Mouse (Mus musculus): ENCODE measurements around the gene Pax2. TPM values are rescaled to one million over a fixed set of nuclear protein-coding genes. Genes with fewer than 3 reads are reported as not detected.
A peak's percentile ranks its signal among the peaks of the same experiment; 100 is the strongest.

The Pax2 gene
- polyA plus RNA-seq, 1 experiment from 2014 or later = 1.00 TPM

DNA sequence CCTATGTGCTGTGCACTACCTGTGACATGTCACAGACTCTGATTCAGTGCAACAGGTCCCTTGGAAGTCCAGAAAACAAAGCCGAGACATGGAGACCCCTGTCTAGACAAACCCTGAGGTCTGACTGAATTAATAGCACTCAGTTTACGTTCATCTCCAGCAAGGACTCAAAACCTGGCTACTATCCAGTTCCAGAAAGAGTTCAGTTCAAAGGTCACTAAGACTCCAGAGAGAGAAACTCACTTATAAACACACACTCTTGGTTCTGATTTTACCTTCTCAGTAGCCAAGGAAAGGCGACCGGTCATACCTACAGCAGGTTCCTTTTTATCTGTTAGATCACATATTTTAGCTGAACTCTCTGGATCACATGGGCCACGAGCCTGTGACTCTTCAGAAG is 43.3 kb downstream of the Pax2 start:
- peak overlapping the region; percentile 69 for H3K27ac ChIP-seq (replicated peaks)
- no peak overlapping the region for H3K4me3 ChIP-seq
- DNase-seq (ENCODE audit: low spot score) = no peak
- H3K36me3 ChIP-seq (replicated peaks) = no peaks in the 10 kb centered on the region
- 75% methylated on average over 5 of the region's 5 CpGs for WGBS
- no peaks in the 10 kb centered on the region for H3K9me3 ChIP-seq
- peaks cover 52% of the 10 kb centered on the region for H3K27me3 ChIP-seq (replicated peaks; ENCODE audit: low read depth, poor library complexity, severe bottlenecking)
- H3K4me1 ChIP-seq = peaks cover 64% of the 10 kb centered on the region

DNA sequence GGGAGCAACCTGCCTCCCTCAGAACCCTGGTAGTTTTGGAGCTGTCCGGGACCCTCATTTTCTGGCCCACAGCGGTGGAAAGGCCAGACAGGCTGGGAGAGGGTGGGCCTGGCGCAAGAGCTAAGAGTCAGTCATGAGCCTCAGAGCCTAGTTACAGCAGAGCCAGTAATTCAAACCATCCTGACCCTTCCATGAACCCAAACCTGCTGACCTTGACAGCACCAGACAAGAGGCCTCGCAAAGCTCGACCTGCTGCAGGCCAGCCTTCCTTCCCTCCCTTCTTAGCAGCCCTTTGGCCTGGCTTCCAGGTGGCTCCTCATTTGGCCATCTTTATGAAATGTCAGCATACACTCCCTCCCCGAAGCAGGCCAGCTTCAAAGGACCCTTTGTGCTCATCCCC is 44.5 kb downstream of the Pax2 start:
- H3K27ac ChIP-seq (replicated peaks) = peak overlapping the region; percentile 69
- peak; percentile 53 for DNase-seq (ENCODE audit: low spot score)
- H3K4me1 ChIP-seq = peaks cover 64% of the 10 kb centered on the region
- H3K36me3 ChIP-seq (replicated peaks) = no peaks in the 10 kb centered on the region
- H3K4me3 ChIP-seq = no peak overlapping the region
- peaks cover 52% of the 10 kb centered on the region for H3K27me3 ChIP-seq (replicated peaks; ENCODE audit: low read depth, poor library complexity, severe bottlenecking)
- no peaks in the 10 kb centered on the region for H3K9me3 ChIP-seq
- WGBS = 30% methylated on average over 6 of the region's 6 CpGs

DNA sequence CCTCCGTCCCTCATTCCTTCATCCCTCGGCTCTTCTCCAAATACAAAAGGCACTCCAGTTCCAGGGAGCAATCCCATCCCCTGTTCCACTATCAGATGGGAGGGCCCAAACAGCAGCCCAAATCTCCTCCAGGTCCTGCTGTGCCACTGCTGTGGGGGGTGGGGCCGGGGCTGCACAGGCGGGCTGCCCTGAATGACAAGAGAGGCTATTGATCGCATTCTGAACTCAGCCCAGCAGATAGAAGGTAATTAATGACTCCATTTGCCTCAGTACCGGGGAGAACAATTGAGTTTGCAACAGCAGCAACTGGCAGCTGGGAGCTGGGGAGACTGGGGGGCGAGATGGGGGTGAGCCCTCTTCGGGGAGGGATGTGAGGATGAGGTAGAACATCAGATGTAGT is 52.9 kb downstream of the Pax2 start:
- no peak overlapping the region for H3K27ac ChIP-seq (replicated peaks)
- 4% methylated on average over 8 of the region's 8 CpGs for WGBS
- no peak for DNase-seq (ENCODE audit: low spot score)
- no peaks in the 10 kb centered on the region for H3K36me3 ChIP-seq (replicated peaks)
- H3K27me3 ChIP-seq (replicated peaks; ENCODE audit: low read depth, poor library complexity, severe bottlenecking) = peaks cover 62% of the 10 kb centered on the region
- H3K4me3 ChIP-seq = peak overlapping the region; percentile 11; the same call in 1 of the 2 replicates
- no peaks in the 10 kb centered on the region for H3K9me3 ChIP-seq
- peaks cover 30% of the 10 kb centered on the region for H3K4me1 ChIP-seq

DNA sequence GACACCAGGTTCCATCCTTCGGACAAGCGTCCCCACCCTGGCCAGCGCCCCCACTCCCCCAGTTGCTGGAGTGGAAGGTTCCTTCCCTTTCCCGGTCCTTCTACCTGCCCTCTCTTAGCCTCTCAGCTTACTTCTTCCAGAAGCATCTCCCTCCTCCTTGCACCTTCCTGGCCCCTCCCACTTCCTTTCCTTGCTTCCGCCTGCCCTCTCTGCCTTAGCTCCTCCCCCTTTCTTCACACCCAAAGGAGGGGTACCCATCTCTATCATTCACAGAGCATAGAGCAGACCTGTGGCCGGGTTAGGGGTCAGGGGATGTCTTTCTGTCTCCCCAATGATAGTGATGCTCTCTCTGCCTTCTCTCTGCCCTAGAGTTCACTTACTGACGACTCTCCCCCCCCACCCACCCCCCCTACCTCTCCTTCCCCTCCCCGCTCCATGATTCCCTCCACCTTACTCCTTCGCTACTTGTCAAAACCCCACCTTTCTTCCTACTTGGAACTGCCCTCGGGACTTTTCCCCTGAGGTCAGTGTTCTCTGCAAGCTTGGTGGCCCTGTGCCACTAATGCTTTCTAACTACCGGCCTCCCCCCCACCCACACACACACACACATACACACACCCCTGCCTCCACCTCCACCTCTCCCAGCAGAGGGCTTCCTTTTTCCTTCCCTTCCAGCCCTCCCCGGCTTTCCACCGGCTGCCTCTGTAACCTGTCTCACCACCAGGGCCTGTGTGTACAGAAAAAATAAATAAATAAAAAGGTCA is 57.0 kb downstream of the Pax2 start:
- Histone ChIP-seq H3K9me3 (no peaks in the 10 kb centered on the region), H3K36me3 (replicated peaks) (no peaks in the 10 kb centered on the region), H3K4me1 (peaks cover 53% of the 10 kb centered on the region), H3K27ac (replicated peaks) (no peak overlapping the region), H3K4me3 (no peak overlapping the region), H3K27me3 (replicated peaks; ENCODE audit: low read depth, poor library complexity, severe bottlenecking) (peaks cover 76% of the 10 kb centered on the region)
- peak; percentile 23 for DNase-seq (ENCODE audit: low spot score)
- 61% methylated on average over 13 of the region's 13 CpGs for WGBS

DNA sequence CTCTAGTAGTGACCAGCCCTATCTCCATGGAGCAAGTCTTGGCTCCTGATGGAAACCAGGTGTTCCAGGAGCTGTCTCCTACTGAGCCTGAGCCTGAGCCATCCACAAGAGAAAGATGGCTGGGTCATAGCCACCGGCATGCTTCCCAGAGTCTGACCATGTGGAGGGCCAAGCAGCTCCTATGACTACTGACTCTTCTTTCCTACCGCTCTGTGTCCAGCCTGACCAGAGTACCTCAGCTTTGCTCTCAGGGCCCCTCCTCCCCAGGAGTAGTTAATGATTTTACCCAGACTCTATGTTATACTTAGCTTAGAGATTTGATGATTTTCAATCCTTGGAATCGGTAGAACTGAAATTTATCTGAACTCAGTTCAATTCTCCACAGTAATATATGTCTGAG is 59.3 kb downstream of the Pax2 start:
- H3K27me3 ChIP-seq (replicated peaks; ENCODE audit: low read depth, poor library complexity, severe bottlenecking) = peaks cover 80% of the 10 kb centered on the region
- no peaks in the 10 kb centered on the region for H3K9me3 ChIP-seq
- H3K4me1 ChIP-seq = peaks cover 51% of the 10 kb centered on the region
- H3K4me3 ChIP-seq = no peak overlapping the region
- WGBS = 91% methylated on average over 3 of the region's 3 CpGs
- no peak overlapping the region for H3K27ac ChIP-seq (replicated peaks)
- no peak for DNase-seq (ENCODE audit: low spot score)
- no peaks in the 10 kb centered on the region for H3K36me3 ChIP-seq (replicated peaks)

DNA sequence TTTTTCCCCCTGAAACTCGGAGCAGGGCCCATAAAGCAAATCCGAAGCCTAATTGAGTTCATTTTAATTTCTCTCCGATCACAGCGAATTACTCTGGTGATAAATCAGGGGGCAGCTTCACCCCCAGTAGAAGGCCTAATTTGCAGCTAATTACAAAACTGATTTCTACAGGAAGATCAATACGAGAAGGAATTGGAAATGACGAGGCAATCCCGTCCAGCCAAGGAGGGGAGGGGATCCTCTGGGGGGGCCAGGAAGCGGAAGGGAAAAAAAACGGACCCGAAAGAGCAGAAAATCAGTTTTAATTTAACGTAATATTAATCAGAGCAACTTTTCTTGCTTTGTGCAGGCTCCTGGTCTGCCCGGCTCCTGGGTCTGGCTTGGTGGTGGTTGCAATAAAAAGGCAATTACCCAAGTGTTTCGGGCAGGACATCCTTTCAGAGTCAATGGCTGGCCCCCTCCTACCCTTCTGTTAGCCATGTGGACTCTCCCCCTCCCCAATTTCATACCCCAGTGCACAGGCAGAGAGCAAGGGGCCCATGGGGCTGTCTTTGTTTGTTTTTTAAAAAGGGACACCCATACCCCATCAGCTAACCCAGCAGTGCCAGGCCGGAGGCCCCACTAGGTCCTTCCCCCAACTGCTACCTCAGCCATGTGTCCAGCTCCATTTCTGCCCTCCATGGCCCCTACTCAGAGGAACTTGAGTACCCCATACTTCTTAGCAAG is 61.7 kb downstream of the Pax2 start:
- H3K4me1 ChIP-seq = peaks cover 48% of the 10 kb centered on the region
- peaks cover 82% of the 10 kb centered on the region for H3K27me3 ChIP-seq (replicated peaks; ENCODE audit: low read depth, poor library complexity, severe bottlenecking)
- no peak overlapping the region for H3K27ac ChIP-seq (replicated peaks)
- no peak overlapping the region for H3K4me3 ChIP-seq
- 61% methylated on average over 14 of the region's 14 CpGs for WGBS
- no peak for DNase-seq (ENCODE audit: low spot score)
- no peaks in the 10 kb centered on the region for H3K9me3 ChIP-seq
- H3K36me3 ChIP-seq (replicated peaks) = no peaks in the 10 kb centered on the region

DNA sequence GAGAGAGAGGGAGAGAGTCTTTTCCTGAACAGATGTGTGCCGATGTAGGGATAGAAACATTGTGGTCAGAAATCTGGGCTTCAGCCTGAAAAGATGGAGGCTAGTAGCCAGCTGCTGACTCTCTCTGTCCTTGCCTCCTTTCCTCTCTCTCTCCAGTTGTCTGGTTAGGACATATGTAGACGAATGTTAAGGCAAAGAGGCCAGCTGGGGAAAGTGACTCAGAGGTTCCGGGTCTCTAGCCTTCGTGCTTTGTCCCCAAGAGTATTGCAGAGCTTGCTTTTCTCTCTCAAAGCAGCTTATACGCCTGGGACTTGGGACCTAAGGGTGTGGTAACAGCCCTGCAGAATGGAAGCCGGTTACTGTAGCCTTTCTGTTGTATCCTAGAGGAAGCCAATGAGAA is 62.8 kb downstream of the Pax2 start:
- DNase-seq (ENCODE audit: low spot score) = no peak
- WGBS = 75% methylated on average over 6 of the region's 6 CpGs
- H3K27ac ChIP-seq (replicated peaks) = no peak overlapping the region
- peaks cover 47% of the 10 kb centered on the region for H3K4me1 ChIP-seq
- no peaks in the 10 kb centered on the region for H3K36me3 ChIP-seq (replicated peaks)
- H3K4me3 ChIP-seq = no peak overlapping the region
- no peaks in the 10 kb centered on the region for H3K9me3 ChIP-seq
- H3K27me3 ChIP-seq (replicated peaks; ENCODE audit: low read depth, poor library complexity, severe bottlenecking) = peaks cover 87% of the 10 kb centered on the region

DNA sequence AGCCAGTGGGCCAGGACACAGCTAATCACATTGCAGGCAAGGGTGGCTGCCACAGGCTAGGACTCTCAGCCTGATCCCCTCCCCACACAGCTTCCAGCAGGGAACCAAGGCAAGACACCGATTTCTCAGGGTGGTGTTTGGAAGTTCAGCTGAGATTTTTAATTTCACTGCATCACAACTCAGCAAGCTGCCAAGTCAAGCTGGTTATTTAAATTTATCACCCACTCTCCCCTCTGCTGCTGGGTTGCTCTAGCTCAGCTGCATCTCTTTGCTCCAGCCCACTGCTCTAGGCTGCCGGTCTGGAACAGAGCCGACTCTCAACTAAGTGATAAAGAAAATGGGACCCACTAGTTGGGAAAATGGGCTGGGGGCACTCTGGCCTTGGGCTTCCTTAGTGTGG is 65.7 kb downstream of the Pax2 start:
- H3K36me3 ChIP-seq (replicated peaks) = no peaks in the 10 kb centered on the region
- H3K27ac ChIP-seq (replicated peaks) = no peak overlapping the region
- no peak for DNase-seq (ENCODE audit: low spot score)
- H3K27me3 ChIP-seq (replicated peaks; ENCODE audit: low read depth, poor library complexity, severe bottlenecking) = peaks cover 82% of the 10 kb centered on the region
- no peaks in the 10 kb centered on the region for H3K9me3 ChIP-seq
- peaks cover 57% of the 10 kb centered on the region for H3K4me1 ChIP-seq
- no peak overlapping the region for H3K4me3 ChIP-seq
- 61% methylated on average over 3 of the region's 3 CpGs for WGBS

DNA sequence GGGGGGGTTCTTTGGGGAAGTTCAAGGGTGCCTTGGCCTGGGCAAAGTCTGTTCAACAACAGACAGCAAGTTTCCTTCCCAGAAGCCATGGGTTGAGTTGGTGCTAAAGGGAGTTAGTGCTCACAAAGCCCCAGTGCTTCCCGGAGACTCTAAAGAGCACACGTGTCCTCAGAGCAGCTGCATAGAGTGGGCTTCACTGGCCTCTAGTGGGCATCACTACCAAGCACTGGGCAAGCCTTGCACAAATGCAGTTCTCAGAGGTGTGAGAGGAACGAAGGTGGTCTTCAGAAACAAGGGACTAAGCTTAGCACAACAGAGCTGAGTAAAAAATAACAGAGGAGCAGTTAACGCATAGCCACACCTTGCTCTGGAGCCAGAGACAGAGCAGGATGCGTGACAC is 66.5 kb downstream of the Pax2 start:
- peaks cover 83% of the 10 kb centered on the region for H3K27me3 ChIP-seq (replicated peaks; ENCODE audit: low read depth, poor library complexity, severe bottlenecking)
- no peaks in the 10 kb centered on the region for H3K36me3 ChIP-seq (replicated peaks)
- no peak overlapping the region for H3K4me3 ChIP-seq
- H3K4me1 ChIP-seq = peaks cover 49% of the 10 kb centered on the region
- 74% methylated on average over 5 of the region's 5 CpGs for WGBS
- no peak for DNase-seq (ENCODE audit: low spot score)
- H3K9me3 ChIP-seq = no peaks in the 10 kb centered on the region
- no peak overlapping the region for H3K27ac ChIP-seq (replicated peaks)

DNA sequence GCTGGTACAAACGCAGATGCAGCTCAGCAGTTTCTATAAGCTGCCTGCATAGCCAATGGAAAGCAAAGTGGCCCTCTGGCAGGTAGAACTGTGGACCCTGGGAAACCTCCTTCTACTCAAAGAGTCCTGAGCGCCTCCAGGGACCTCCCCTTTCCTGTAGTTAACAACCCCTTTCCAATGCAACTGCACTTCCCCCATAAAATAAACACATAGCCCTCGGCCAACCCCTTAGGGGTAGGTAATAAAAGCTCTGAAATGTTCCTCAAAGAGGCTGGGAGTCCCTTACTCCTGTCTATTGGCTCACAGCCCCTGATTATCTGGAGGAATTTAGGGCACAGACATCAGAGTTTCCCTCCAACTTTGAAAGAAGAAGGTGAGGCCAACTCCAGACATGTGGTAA is 67.8 kb downstream of the Pax2 start:
- DNase-seq (ENCODE audit: low spot score) = no peak
- Histone ChIP-seq H3K4me1 (peaks cover 37% of the 10 kb centered on the region), H3K27ac (replicated peaks) (no peak overlapping the region), H3K4me3 (no peak overlapping the region), H3K9me3 (no peaks in the 10 kb centered on the region), H3K27me3 (replicated peaks; ENCODE audit: low read depth, poor library complexity, severe bottlenecking) (peaks cover 86% of the 10 kb centered on the region), H3K36me3 (replicated peaks) (no peaks in the 10 kb centered on the region)
- 34% methylated on average over 3 of the region's 3 CpGs for WGBS

DNA sequence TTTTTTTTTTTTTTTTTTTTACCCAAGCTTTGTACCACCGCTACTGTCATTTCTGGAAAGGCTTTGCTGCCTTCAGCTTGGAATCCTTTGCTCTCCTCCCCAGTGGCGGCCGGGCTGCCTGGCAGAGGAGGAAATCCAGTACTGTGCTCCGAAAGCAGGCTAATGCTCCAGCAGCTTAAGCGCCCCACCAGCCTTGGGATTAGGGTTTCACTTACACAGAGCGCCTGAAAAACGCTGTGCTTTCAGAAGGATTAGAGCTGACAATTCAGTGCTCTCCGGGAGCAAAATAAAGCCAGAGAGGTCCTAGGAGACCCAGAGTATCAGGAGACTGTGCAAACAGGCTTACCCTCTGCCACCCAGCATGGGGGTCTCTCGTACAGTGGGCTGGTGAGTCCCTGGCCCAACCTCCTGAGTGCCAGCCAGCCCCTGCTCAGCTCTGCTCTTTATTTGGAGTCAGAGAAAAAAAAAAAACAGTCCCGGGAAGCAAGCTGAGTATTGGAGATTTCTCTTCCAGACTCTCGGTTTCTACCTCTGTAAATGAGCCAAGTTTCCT is 69.4 kb downstream of the Pax2 start:
- WGBS = 9% methylated on average over 11 of the region's 11 CpGs

DNA sequence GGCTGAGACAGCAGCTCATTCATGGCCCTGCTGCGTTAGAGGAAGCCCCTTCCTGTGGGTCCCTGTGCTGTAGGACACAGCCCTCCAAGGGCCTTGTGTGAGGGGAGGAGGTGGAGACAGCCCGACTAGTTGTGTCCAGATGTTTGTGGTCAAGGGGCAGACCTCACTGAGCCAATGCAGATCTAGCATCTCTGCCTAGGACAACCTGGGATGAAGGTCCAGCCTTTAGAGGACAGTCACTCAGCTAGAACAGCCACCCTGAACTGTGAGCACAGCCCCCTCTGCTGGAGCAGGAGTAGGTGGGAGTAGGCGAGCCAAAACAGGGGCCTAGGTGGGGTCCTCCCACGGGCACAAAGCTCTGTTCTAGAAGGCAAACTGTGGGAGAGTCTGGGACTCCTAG is 70.0 kb downstream of the Pax2 start:
- DNase-seq (ENCODE audit: low spot score) = peak; percentile 63
- WGBS = 19% methylated on average over 4 of the region's 4 CpGs
- Histone ChIP-seq H3K27ac (replicated peaks) (no peak overlapping the region), H3K4me3 (no peak overlapping the region), H3K27me3 (replicated peaks; ENCODE audit: low read depth, poor library complexity, severe bottlenecking) (peaks cover 83% of the 10 kb centered on the region), H3K4me1 (peaks cover 33% of the 10 kb centered on the region), H3K36me3 (replicated peaks) (no peaks in the 10 kb centered on the region), H3K9me3 (no peaks in the 10 kb centered on the region)

More for the DNA sequence above, 69.4 kb downstream of the Pax2 start:
- no peaks in the 10 kb centered on the region for H3K9me3 ChIP-seq
- no peak overlapping the region; the same call in 1 of the 2 replicates for H3K27ac ChIP-seq (replicated peaks)
- H3K27me3 ChIP-seq (replicated peaks; ENCODE audit: low read depth, poor library complexity, severe bottlenecking) = peaks cover 83% of the 10 kb centered on the region
- 0 out of 2 replicates have a peak overlapping the region, but pooled peaks have one; percentile 8 for H3K4me3 ChIP-seq
- peak; percentile 52 for DNase-seq (ENCODE audit: low spot score)
- peaks cover 33% of the 10 kb centered on the region for H3K4me1 ChIP-seq
- H3K36me3 ChIP-seq (replicated peaks) = no peaks in the 10 kb centered on the region

DNA sequence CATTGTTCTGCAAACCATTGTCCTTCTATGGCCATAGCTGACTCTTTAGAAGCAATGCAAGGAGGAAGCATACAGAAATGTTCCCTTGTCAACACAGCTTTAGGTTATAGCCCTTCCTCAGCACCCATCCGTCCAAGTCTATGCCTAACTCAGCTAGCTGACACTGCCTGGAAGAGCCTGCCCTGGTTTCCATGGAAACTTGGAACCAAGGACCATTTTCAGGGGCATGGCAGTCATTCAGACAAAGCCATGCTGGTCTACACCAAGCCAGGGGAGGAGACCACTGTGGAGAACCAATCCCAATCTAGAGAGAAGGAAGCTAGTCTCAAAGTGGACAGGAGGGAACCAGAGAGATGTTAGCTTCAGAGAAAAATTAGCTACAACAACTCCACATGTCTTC is 77.5 kb downstream of the Pax2 start:
- Histone ChIP-seq H3K36me3 (replicated peaks) (no peaks in the 10 kb centered on the region), H3K27ac (replicated peaks) (no peak overlapping the region), H3K4me3 (no peak overlapping the region), H3K27me3 (replicated peaks; ENCODE audit: low read depth, poor library complexity, severe bottlenecking) (peaks cover 95% of the 10 kb centered on the region), H3K9me3 (no peaks in the 10 kb centered on the region), H3K4me1 (peaks cover 46% of the 10 kb centered on the region)
- no peak for DNase-seq (ENCODE audit: low spot score)
- 45% methylated on average over 1 of the region's 1 CpGs for whole genome bisulfite sequencing

Measured in embryonic facial prominence, embryonic 10.5 days (tissue).